Mouse (Mus musculus) WW6 (cell line): ENCODE data around the gene Smyd4.

Experiments used
- DNase-seq: peaks from one replicate; pipeline ENCODE4 v3.0.0-alpha.2; 2013; ENCODE audit warnings: low read depth, low spot score

The Smyd4 gene

DNA sequence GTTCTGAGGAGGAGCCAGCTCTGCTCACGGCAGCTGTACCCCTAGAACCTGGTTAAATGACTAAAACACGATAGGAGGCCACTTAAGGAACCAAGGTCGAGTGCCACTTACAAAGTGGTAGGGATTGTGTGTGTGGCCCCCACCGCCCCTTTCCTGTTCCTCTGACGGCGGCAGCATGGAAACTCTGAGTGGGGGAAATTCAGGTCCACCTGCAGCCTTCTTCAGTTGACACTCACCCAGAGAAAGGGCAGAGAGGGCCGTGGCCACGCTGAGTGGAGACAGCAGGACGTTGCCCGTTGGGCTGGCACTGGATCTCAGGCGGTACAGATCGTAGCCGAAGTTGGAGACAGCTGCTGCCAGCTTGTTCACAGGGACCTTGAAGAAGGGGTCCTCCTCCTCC is 67.8 kb downstream of the Smyd4 start:
- no peak for DNase-seq

DNA sequence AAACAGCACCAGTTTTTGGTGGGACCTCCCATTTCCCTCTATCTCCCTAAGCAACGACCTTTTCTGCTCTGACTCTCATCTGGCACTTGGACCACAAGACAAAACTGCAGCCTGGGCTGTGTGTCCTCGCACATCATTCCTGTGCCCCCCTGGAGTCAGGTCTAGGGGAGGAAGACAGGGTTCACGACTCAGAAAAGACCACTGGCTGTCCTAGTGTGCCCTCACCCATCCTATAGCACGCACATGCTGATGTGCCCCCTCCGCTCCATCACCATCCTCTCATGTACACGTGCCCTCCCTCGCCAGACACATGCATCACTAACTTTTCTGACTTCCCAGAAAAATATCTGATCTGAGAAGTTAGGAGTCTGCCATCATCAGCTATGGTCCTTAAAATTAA is 71.8 kb downstream of the Smyd4 start:
- no peak for DNase-seq

DNA sequence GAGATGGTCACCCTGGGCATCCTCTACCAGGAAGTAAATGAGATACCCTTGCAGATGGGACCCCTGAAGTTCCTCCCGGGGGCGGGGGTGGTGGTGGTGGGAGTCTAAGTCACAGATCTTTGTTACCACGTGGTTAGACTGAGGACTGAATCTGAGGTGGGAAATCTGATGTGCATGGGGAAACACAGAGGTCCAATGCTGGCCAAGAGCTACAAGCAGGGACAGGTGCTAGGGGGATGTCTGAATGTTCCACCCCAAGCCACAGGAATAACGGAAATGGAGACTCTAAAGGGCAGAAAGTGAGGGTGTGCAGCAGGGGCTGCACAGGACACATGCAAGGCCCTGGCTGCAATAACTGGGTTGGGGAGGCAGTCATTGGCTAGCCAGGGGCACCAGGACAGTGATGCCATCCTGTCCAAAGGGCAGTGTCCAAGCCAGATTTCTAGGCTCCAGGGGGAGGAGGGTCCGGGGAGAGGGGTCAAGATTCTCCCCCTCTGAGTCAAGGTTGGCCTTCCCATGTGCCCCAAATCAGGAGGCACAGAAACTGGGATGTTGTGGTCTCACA is 72.7 kb downstream of the Smyd4 start:
- no peak for DNase-seq

DNA sequence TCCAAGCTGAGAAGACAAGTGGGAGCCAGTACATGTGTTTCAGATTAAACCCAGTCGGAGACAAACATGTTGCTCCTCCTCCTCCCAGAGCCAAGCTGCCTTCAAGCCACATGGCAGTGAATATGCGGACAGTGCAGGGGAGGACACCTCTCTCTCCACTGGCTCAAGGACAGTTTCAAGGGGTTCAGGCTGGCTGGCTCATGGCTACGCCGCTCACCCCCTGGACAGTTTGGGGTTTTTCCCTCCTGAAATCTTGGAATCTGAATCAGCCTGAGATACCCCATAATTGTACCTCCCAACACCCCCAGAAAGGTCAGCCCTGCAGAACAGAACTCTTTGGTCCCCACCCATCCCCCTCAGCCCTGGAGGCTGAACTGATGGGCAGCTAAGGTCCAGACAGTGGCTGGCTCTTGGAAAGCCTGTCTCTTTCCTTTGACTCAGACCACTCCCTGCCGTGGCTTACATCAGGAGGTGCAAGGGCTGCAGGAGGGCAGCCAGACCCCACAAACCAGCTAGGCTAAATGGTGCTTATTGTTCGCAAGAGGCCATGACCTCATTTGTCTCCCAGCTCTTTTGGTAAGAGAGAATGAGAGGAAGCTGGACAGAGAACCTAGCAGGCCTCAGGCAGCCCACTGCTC is 73.3 kb downstream of the Smyd4 start:
- no peak for DNase-seq

DNA sequence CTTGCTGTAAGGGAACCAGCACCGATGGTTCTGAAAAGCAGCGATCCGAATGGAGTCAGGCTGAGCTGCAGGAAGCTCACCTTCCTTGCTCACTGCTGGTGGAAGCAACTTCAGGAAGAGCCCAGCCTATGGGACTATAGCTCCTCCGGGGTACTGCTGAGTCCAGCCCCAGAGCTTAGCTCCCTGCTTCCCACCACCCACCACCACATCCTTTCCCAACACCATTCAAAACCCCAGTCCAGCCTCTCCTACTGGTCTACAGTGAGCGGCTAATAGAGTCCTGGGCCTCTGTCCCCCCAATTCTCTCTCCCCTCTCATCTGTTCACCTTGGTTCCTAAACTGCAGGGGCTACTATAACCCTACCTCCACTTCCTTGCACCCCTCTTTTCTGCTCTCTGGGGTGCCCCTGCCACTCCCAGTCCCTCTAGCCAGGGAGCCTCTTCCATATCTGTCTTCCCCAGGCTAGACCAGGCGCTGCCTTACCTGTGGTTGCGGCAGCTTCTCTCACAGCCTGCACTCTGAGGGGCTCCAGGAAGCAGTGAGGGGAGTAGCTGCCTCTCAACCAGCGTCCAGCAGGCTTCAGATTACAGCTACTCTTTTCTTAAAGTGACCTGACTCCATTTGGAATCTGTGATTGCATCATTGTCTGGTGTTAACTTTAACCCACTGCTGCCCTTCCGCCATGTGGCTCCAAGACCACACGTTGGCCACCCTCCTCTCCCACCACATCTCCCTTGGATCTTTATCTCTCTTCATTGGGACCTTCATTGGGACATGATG is 74.0 kb downstream of the Smyd4 start, which contains the start of gene Serpinf1:
Gene Serpinf1, minus strand, starts transcription at position 689 of the 780 bp plus-strand sequence.
- no peak for DNase-seq

DNA sequence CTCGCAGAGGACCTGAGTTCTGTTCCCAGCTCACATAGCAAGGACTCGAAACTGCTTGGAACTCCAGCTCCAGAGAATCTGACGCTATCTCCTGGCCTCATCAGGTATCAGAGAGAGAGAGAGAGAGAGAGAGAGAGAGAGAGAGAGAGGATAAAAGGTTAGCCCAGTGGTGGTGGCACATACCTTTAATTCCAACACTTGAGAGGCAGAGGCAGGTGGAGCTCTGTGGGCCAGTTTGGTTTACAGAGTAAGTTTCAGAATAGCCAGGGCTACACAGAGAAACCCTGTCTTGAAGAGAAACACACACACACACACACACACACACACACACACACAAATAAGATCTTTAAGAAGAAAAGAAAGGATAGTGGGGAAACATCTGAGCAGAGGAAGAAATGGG is 74.9 kb downstream of the Smyd4 start:
- DNase-seq = no peak

DNA sequence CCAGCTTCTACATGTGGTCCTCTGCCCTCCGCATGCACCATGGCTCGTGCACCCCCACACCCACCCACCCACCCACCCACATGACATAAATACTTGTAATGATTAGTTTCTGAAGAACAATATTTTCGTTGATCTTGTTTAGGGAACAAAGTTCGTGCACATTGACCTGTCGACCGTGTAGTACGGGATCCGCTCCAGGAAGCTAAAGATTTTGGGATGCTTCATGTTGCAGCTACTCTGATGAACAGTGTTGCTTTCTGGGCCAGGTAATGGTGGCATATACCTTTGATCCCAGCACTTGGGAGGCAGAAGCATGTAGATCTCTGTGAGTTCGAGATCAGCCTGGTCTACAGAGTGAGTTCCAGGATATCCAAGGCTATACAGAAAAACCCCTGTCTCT is 75.8 kb downstream of the Smyd4 start:
- no peak for DNase-seq

DNA sequence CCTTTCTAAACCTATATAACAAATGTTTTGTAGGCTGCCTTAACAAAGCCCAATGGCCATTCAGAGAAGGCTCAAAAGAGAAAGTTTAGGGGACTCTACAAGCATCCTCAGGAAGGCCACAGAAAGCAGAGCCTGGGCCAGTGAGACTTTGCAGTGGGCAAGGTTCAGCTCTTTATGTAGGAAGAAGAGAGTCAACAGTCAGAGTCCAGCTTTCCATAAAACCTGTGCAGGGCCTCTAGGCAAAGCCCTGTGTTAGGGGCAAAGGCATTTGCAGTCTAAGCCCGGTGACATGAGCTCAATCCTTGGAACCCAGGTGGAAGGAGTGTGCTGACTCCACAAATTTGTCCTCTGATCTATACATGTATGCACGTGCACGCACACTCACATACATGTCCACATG is 76.2 kb downstream of the Smyd4 start:
- no peak for DNase-seq

DNA sequence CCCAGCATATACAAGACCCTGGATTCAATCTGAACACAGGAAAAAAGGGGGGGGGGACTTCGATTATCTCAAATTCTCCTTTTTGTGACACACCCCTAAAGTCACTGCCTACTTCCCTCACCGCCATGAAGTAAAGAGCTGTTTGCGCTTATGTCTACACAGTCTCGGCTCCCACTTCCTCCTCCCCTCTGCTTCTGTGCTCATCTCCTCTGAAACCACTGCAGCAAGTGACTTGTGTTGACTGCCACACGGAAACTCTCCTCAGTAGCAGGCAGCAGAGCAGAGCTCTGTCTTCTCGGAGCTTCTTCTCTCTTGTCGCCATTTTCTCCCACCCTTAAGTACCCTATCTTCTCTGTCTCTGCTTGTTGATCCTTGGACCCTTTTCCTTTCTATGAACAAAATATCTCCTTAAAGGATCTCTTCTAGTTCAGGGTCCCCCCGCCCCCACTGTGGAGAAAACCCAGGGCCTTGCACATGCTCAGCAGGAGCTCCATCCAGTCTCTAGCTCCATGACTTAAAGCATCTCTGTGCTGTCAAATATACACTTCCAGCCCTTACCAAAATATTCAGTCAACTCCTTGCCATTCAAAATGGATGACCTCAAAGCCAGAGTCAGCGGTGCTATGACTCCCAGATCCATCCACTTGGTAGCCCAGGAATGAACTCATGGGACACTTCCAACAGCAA is 80.9 kb downstream of the Smyd4 start:
- no peak for DNase-seq

DNA sequence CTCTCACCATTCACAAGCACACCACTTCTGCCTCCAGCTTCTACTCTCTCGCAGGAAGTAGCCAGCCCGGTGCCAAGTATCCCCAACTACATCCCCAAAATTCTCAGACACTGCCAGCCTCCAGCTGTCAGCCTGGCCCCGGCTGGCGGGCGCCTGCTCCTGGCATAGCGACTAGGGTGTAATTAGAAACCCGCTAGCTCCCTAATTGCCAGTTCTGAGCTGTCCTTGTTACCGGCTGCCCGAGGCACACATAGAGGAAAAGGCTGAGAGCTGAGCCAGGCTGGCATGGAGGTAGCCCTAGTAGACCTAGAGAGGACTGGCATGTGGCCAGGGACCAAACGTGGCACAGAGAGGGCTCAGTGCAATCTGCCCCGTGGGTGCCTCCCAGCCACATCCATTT is 83.1 kb downstream of the Smyd4 start:
- no peak for DNase-seq

DNA sequence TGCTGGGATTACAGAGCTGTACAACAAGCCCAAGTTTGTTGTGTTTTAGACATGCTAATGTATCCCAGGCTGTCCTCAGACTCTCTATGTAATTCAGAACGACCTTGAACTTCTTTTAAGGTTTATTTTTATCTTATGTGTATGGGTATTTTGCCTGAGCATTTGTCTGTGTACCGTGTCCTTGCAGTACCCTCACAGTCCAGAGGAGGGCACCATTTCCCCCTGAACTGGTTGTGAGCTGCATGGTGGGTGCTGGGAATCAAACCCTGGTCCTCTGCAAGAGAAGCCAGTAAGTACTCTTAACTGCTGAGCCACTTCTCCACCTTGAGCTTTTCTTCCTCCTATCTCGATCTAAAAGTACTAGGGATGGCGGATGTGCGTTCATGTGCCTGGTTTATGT is 85.9 kb downstream of the Smyd4 start:
- DNase-seq = no peak

DNA sequence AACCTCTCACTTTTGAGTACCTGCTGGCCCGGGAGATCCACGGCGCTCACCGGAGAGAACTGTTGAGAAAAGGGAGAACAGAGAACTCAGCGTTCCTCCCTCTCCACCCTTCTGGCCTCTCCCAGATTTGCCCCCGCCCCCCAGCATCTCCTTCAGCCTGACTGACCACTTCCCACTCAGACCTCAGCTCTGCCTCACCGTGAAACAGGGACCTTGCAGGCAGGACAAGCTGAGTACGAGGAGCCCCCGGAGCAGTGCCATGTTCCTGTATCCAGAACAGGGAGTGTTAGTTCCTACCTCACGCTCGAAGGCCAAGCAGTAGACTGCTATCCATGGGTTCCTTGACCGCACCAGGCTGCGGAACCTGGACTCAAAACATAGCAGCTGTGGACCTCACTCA is 90.0 kb downstream of the Smyd4 start:
- no peak for DNase-seq

DNA sequence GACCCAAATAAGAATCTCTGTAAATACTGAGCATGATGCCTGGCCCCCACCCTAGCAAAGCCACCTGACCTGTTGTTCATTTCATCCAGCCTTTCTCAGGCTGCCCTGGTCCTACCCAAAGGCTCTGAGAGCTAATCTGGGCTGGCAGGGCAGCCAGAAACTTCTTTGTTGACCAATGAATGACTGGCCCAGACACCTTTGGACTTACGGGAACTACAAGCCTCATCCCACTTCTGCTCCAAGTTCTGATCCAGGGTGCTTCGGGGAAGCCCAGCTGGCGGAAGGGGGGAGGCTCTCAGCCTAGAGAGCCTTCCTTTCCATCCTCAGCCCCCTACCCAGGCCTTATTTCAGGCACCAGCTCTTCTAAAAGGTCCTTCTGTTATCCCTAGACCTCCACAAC is 90.6 kb downstream of the Smyd4 start:
- no peak for DNase-seq

DNA sequence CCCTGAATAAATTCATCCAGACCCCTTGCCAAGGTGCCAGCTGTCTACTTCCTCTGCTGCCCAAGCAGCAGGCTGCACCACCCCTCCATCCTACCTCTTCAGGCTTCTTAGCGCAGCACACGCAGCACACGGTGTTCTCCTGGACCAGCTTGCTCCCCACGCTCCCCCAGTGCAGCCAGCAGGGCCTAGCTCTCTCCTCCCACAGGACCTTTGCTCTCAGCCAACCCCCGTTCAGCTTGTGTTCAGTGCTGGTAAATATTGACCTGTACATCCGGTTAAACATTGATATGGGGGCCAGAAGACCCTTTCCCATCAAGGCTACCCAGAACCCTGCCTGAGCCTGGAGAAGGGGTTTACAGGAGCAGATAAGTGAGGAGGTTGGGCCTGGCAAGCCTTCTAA is 91.1 kb downstream of the Smyd4 start, which contains the start of gene Serpinf2:
Gene Serpinf2, minus strand, starts transcription at position 229 of the 400 bp plus-strand sequence.
- no peak for DNase-seq

DNA sequence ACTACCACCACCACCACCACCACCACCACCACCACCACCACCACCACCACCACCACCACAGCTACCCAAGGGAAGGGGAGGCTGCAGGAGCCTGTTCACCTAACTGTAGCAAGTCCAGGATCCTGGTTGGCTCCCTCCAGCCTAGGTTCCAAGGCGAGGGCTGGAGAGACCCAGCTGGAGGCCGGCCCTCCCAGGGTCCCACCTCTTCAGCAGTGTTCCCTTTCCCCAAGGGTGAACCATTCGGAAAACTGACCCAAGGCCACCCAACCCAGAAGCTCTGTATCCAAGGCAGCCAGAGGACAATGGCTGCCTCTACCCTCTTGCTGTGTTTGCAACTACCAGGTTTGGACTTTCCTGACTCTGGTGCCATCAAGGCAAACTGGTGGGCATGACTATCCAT is 91.7 kb downstream of the Smyd4 start:
- no peak for DNase-seq

DNA sequence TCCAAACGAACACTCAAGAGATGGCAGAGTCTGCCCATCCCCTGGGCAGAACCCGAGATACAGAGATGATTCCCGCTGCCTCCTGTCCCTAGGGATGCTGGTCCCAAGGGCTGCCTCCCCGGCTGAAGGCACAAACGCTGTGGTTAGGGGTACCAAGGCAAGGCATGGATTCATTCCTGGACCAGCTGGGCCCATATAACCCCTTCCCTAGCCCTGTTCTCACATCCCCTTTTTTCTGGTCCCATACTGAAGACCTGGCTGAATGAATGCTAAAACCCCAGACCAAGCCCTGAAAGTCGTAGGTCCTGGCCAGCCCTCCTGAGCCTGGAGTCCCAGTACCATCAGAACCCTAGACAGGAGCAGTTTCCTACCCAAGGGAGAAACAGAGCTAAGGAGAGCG is 92.8 kb downstream of the Smyd4 start:
- DNase-seq = no peak

DNA sequence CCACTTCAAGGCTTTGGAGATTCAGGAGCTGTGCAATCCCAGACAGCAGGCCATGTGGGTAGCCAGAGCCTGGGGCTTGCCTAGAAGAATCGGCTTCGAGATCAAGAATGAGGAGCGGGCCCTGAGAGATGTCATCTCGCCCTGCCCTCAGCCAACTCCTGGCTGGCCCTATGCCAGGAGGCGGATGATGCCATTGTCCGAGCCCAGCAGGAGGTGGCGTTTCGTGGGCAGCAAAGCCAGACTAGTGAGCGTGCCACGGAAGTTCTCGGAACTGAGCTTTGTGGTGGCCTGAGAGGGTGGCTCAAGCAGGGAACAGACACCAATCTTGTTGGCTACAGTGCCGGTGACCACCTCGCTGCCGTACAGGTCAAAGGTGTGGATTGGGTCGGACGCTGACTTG is 93.4 kb downstream of the Smyd4 start:
- DNase-seq = no peak

DNA sequence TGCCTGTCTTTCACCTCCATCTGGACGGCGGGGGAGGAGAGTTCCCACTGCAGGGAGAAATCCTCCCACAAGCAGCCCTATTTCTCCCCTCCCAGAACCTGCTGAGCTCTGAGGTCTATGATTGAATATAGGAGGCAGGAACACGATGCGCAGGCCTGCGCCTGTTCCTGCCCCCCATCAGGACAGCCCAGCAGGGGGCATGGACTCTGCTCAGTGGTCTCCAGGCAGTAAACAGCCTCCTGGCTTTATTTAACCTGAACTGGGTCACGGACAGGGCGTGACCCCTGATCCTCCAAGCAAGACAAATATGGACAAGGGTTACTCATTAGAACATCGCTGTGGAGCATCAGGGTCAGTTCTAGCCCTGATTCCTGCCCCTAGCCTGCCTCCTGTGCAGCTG is 95.5 kb downstream of the Smyd4 start:
- DNase-seq = no peak

DNA sequence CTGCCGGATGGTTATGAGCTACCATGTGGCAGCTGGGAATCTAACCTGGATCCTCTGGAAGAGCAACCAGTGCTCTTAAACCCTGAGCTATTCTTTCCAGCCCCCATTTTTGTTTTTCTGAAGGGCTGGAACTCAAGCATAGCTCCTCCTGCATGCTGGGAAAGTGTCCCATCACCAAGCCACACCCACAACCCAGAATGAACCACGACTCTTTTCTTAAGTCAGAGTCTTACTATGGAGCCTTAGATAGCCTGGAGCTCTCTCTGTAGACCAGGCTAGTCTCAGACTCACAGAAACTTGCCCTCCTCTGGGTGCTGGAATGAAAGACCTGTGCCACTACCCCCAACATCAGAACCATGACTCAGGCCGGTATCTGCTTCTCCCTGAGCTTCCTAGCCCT is 100.3 kb downstream of the Smyd4 start:
- DNase-seq = no peak

DNA sequence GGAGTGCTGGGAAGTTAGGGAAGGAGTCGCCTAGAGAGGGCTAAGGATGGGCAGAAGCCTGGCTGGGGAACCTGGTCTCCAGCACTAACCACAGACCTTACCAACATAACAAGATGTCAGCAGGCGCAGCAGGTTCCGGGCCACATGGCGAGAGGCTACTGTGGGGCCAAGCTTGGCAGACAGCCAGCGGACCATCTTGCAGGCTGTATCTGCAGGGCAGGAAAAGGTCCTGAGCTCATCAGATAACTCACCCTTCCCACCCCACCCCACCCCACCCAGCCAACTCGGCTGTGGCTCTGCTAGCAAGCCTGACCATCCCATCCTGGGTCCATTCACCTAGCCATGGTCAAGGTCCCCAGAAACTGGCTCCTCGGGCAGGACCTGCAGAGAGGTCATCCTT is 101.5 kb downstream of the Smyd4 start:
- no peak for DNase-seq

DNA sequence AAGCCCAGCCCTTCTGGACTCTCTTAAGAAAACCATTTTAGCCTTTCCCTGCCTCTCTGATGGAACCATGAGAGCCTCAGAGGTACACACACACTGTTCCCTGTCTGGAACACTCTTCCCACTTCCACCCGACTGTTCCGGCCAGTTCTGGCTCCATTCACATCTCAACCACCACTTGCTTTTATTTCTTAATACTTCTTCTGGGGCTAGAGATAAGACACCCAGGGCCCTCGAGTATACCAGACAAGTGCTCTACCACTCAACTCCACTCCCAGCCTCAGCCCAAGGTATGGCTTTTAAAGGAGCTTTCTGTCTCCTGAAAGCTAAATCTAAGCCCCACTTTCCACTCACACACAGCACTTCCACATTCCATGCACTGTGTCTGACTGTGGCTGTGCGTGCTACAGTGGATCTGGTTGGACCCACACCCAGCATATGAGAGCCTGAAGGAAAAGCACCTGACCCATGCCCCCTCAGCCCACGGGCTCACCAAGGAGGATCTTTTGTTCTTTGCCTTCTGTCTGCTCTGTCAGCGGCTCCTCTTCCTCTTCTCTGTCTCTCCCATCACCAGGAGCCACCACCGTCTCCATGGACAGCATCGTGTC is 102.2 kb downstream of the Smyd4 start:
- no peak for DNase-seq

DNA sequence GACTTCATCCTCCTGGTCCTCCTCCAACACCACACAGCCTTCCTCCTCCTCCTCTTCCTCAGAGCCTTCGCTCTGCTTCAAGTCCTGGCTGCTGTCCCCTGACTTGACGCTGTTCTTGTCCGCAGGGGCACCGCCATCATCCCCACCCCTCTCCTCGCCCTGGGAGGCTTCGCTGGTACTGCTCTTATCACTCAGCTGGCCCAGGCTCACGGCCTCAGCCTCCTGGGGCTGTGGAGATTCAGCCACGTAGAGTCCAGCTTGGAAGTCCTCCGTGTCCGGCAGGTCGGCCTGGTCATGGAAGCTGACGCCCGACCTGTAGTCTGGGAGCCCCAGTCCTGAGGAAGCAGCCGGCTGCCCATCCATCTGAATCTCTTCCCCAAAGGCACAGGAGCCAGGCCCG is 102.7 kb downstream of the Smyd4 start:
- no peak for DNase-seq
